Mouse (Mus musculus) bone marrow macrophage, adult 2 months (primary cell): Measurements from ENCODE around the gene Phactr2.

ENCODE experiments used
- CTCF ChIP-seq: IDR thresholded peaks from 2 replicates; pipeline ENCODE4 v1.5.1; 2012; ENCODE audit warnings: low read depth, mild to moderate bottlenecking, low read length, moderate library complexity
- POLR2A ChIP-seq: IDR thresholded peaks from 2 replicates; pipeline ENCODE4 v1.6.1; 2012; ENCODE audit warnings: mild to moderate bottlenecking, low read depth, low read length, borderline replicate concordance

GRCm38 (mm10) chr10:13209061-13209460 lies 265.2 kb downstream of the Phactr2 start:
- no peak for TF ChIP-seq POLR2A
- no peak for TF ChIP-seq CTCF
